Mouse (Mus musculus) activated CD4-positive, CD25-positive, alpha-beta regulatory T cell (primary cell): Measurements from ENCODE around the gene Gm13290. TPM values are rescaled to one million over a fixed set of nuclear protein-coding genes. Genes with fewer than 3 reads are reported as not detected.

Source experiments
- polyA plus RNA-seq, 2 experiments: library from polyadenylated mRNA; unstranded; fragments of 100-300 nt; shearing (Covaris generic); gene quantifications; one replicate each; pipeline ENCODE4 v1.2.1; 2017

Gm13290 gene
- polyA plus RNA-seq, result under 1 TPM in 1 of 2 experiments, not detected in 1; 0.19 TPM

GRCm38 (mm10) chr4:88773534-88773933 is at the start of gene Gm13290:
Gene Gm13290, plus strand, starts transcription at chr4:88773834.

DNA sequence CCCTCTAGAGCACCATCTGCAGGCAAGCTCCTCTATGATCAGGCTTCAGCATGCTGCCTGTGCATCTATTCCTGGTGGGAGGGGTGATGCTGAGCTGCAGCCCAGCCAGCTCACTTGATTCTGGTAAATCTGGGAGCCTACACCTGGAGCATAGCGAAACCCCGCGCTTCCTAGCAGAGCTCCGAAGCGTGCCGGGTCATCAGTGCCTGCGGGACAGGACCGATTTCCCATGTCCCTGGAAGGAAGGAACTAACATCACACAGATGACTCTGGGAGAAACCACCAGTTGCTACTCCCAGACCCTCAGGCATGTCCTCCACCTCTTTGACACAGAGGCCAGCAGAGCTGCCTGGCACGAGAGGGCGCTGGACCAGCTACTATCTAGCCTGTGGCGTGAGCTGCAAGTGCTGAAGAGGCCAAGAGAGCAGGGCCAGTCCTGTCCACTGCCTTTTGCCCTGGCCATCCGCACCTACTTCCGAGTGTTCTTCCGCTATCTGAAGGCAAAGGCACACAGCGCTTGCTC is 18.8 kb upstream of the Gm13290 start, which contains the start of gene Gm13271:
Gene Gm13271 (plus strand): TSS at position 51 of the 523 bp plus-strand sequence.

DNA sequence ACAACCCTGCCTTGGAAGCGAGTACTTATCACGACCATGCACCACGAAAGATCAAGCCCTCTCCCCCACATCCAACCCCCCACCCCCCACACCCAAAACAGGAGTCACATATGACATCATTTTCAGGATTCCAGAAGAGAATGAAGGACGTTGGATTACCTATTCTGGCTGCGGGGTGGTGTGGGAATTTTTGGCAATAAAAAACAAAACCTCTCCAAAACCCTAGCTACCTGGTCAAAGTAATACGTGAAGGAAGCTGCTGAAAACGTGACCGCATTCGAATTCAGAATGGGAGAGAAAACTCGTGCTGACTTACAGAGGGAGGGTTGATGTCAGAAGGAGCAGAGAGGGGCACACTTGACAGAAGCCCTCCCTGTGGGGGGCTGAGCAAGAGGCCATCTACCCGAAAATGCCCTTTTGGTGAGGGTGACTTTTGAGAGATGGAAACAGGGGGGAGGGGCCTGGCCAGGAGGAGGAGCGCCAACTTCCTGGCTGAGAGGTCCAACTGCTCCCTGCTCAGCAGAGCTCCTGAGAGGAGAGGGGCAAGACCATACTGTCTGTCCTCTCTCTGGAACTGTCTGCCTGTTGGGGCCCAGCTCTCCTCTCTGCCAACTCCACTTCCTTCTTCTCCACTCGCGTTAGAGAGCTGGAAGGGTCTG is 13.9 kb upstream of the Gm13290 start, which contains the start of gene Gm13283:
Gene Gm13283 (plus strand): TSS at position 510 of the 659 bp plus-strand sequence.

GRCm38 (mm10) chr4:88776622-88777021 is 3.0 kb downstream of the Gm13290 start, which contains the start of gene Gm13289:
Gene Gm13289, plus strand, starts transcription at chr4:88776922.

DNA sequence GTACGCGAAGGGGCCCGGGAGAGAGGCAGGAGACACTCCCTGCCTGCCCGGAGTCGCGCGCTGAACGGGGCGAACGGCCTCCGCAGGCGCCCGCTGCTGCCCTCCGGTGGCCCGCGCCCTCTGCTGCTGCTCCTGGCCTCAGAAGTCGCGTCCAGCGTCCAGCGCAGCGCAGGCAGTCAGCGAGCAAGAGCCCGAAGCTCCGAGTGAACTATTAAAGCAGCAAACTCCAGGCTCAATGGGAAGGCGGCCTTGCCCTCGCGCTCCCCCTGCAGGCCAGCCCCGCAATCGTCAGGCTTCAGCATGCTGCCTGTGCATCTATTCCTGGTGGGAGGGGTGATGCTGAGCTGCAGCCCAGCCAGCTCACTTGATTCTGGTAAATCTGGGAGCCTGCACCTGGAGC is 5.9 kb downstream of the Gm13290 start, which contains the start of gene Gm13272:
Gene Gm13272 (plus strand): TSS at position 301 of the 400 bp plus-strand sequence.

DNA sequence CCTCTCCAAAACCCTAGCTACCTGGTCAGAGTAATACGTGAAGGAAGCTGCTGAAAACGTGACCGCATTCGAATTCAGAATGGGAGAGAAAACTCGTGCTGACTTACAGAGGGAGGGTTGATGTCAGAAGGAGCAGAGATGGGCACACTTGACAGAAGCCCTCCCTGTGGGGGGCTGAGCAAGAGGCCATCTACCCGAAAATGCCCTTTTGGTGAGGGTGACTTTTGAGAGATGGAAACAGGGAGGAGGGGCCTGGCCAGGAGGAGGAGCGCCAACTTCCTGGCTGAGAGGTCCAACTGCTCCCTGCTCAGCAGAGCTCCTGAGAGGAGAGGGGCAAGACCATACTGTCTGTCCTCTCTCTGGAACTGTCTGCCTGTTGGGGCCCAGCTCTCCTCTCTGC is 8.2 kb downstream of the Gm13290 start, which contains the start of gene Ifnz:
Gene Ifnz (plus strand): TSS at position 301 of the 400 bp plus-strand sequence.

GRCm38 (mm10) chr4:88785409-88785808 is 11.8 kb downstream of the Gm13290 start, which contains the start of gene Gm13276:
Gene Gm13276, plus strand, starts transcription at chr4:88785709.

GRCm38 (mm10) chr4:88788402-88788801 is 14.8 kb downstream of the Gm13290 start, which contains the start of gene Gm13277:
Gene Gm13277, plus strand, starts transcription at chr4:88788632.

GRCm38 (mm10) chr4:88791250-88791649 is 17.6 kb downstream of the Gm13290 start, which contains the start of gene Gm13278:
Gene Gm13278, plus strand, starts transcription at chr4:88791550.

DNA sequence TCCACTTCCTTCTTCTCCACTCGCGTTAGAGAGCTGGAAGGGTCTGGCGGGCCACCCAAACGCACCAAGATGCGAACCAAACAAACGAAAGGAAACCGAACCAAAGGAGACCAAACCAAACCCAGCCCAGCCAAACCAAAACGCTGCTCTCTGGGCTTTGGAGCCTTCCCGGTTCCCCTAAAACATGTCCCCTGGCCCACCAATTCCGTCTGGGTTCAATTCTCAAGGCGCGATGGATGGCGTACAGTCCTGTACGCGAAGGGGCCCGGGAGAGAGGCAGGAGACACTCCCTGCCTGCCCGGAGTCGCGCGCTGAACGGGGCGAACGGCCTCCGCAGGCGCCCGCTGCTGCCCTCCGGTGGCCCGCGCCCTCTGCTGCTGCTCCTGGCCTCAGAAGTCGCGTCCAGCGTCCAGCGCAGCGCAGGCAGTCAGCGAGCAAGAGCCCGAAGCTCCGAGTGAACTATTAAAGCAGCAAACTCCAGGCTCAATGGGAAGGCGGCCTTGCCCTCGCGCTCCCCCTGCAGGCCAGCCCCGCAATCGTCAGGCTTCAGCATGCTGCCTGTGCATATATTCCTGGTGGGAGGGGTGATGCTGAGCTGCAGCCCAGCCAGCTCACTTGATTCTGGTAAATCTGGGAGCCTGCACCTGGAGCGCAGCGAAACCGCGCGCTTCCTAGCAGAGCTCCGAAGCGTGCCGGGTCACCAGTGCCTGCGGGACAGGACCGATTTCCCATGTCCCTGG is 20.5 kb downstream of the Gm13290 start, which contains the start of gene Gm13275:
Gene Gm13275 (plus strand): TSS at position 552 of the 740 bp plus-strand sequence.

DNA sequence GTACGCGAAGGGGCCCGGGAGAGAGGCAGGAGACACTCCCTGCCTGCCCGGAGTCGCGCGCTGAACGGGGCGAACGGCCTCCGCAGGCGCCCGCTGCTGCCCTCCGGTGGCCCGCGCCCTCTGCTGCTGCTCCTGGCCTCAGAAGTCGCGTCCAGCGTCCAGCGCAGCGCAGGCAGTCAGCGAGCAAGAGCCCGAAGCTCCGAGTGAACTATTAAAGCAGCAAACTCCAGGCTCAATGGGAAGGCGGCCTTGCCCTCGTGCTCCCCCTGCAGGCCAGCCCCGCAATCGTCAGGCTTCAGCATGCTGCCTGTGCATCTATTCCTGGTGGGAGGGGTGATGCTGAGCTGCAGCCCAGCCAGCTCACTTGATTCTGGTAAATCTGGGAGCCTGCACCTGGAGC is 23.5 kb downstream of the Gm13290 start, which contains the start of gene Gm13279:
Gene Gm13279 (plus strand): TSS at position 301 of the 400 bp plus-strand sequence.

DNA sequence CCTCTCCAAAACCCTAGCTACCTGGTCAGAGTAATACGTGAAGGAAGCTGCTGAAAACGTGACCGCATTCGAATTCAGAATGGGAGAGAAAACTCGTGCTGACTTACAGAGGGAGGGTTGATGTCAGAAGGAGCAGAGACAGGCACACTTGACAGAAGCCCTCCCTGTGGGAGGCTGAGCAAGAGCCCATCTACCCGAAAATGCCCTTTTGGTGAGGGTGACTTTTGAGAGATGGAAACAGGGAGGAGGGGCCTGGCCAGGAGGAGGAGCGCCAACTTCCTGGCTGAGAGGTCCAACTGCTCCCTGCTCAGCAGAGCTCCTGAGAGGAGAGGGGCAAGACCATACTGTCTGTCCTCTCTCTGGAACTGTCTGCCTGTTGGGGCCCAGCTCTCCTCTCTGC is 25.7 kb downstream of the Gm13290 start, which contains the start of gene Gm13285:
Gene Gm13285 (plus strand): TSS at position 301 of the 400 bp plus-strand sequence.

DNA sequence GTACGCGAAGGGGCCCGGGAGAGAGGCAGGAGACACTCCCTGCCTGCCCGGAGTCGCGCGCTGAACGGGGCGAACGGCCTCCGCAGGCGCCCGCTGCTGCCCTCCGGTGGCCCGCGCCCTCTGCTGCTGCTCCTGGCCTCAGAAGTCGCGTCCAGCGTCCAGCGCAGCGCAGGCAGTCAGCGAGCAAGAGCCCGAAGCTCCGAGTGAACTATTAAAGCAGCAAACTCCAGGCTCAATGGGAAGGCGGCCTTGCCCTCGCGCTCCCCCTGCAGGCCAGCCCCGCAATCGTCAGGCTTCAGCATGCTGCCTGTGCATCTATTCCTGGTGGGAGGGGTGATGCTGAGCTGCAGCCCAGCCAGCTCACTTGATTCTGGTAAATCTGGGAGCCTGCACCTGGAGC is 29.3 kb downstream of the Gm13290 start, which contains the start of gene Gm13287:
Gene Gm13287 (plus strand): TSS at position 301 of the 400 bp plus-strand sequence.

GRCm38 (mm10) chr4:88805231-88805630 is 31.6 kb downstream of the Gm13290 start, which contains the start of gene Gm13288:
Gene Gm13288, plus strand, starts transcription at chr4:88805531.

GRCm38 (mm10) chr4:88815928-88816327 is 42.3 kb downstream of the Gm13290 start, which contains the start of gene Ifna7:
Gene Ifna7, plus strand, starts transcription at chr4:88816228.

DNA sequence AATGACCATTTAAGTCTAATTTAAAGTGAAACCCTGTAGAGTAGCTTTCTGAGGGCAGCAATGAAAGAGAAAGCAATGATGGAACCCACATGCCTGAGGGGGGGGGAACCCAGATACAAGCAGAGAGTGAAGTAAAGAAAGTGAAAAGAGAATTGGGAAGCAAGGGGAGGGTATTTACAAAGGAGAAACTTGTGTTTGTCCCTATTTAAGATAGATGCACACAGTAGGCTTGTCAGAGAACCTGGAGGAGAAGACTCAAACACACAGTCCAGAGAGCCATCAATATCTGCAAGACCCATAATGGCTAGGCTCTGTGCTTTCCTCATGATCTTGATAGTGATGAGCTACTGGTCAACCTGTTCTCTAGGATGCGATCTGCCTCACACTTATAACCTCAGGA is 46.0 kb downstream of the Gm13290 start, which contains the start of gene Ifna11:
Gene Ifna11 (plus strand): TSS at position 301 of the 400 bp plus-strand sequence.

Other genes starting within 250 kb of the Gm13290 start
- under 1 TPM in 1 of 2 experiments, not detected in 1; 0.60 TPM for gene Ifna15, start 215.6 kb upstream of the Gm13290 start, polyA plus RNA-seq
- not detected for gene Ifna14, start 202.0 kb upstream of the Gm13290 start, polyA plus RNA-seq
- gene Ifna9, start 181.4 kb upstream of the Gm13290 start, polyA plus RNA-seq, result not detected
- not detected for gene Ifna12, start 170.5 kb upstream of the Gm13290 start, polyA plus RNA-seq
- not detected for gene C87499, start 139.4 kb upstream of the Gm13290 start, polyA plus RNA-seq
- gene Ifna13, start 129.4 kb upstream of the Gm13290 start, polyA plus RNA-seq, result not detected
- gene Ifna16, start 96.9 kb upstream of the Gm13290 start, polyA plus RNA-seq, result not detected
- not detected for gene Ifna2, start 89.9 kb upstream of the Gm13290 start, polyA plus RNA-seq
- gene Ifnab, start 82.5 kb upstream of the Gm13290 start, polyA plus RNA-seq, result not detected
- under 1 TPM in 1 of 2 experiments, not detected in 1; 0.48 TPM for gene Gm26566, start 52.0 kb upstream of the Gm13290 start, polyA plus RNA-seq
- gene Klhl9, start 51.4 kb upstream of the Gm13290 start, polyA plus RNA-seq, result 10 to 100 TPM; 18.8 to 27.9 TPM
- not detected for gene Gm13271, start 19.0 kb upstream of the Gm13290 start, polyA plus RNA-seq
- under 1 TPM; 0.75 to 0.85 TPM for gene Gm13283, start 13.7 kb upstream of the Gm13290 start, polyA plus RNA-seq
- not detected for gene Gm13289, start 3.1 kb downstream of the Gm13290 start, polyA plus RNA-seq
- not detected for gene Gm13272, start 6.0 kb downstream of the Gm13290 start, polyA plus RNA-seq
- gene Ifnz, start 8.3 kb downstream of the Gm13290 start, polyA plus RNA-seq, result under 1 TPM in 1 of 2 experiments, not detected in 1; 0.48 TPM
- gene Gm13276, start 11.9 kb downstream of the Gm13290 start, polyA plus RNA-seq, result not detected
- gene Gm13277, start 14.8 kb downstream of the Gm13290 start, polyA plus RNA-seq, result not detected
- gene Gm13278, start 17.7 kb downstream of the Gm13290 start, polyA plus RNA-seq, result not detected
- not detected for gene Gm13275, start 20.7 kb downstream of the Gm13290 start, polyA plus RNA-seq
- not detected for gene Gm13279, start 23.6 kb downstream of the Gm13290 start, polyA plus RNA-seq
- gene Gm13285, start 25.8 kb downstream of the Gm13290 start, polyA plus RNA-seq, result 1 to 10 TPM in 1 of 2 experiments, under 1 TPM in 1; 0.80 to 1.1 TPM
- not detected for gene Gm13287, start 29.4 kb downstream of the Gm13290 start, polyA plus RNA-seq
- gene Gm13288, start 31.7 kb downstream of the Gm13290 start, polyA plus RNA-seq, result under 1 TPM in 1 of 2 experiments, not detected in 1; 0.10 TPM
- not detected for gene Ifna7, start 42.4 kb downstream of the Gm13290 start, polyA plus RNA-seq
- gene Ifna11, start 46.1 kb downstream of the Gm13290 start, polyA plus RNA-seq, result not detected
- not detected for gene Ifna6, start 53.6 kb downstream of the Gm13290 start, polyA plus RNA-seq
- not detected for gene Ifna5, start 61.7 kb downstream of the Gm13290 start, polyA plus RNA-seq
- not detected for gene Ifna4, start 68.0 kb downstream of the Gm13290 start, polyA plus RNA-seq
- not detected for gene Ifna1, start 76.3 kb downstream of the Gm13290 start, polyA plus RNA-seq
- not detected for gene Ifne, start 106.4 kb downstream of the Gm13290 start, polyA plus RNA-seq